Mouse (Mus musculus) stomach, postnatal 0 days (tissue): ENCODE data around the gene E2f3. TPM values are rescaled to one million over a fixed set of nuclear protein-coding genes. Genes with fewer than 3 reads are reported as not detected.

ENCODE experiments used
- ATAC-seq: fragments of 200-750 bp; cut with Nextera tagmentation; 2 replicates; pipeline ENCODE4 v1.8.0; 2017; ENCODE audit not compliant: low FRiP score, low TSS enrichment
- DNase-seq: peaks from one replicate; pipeline ENCODE4 v3.0.0-alpha.2; 2016; ENCODE audit warnings: low spot score
- H3K27ac ChIP-seq: fragments of 300-500 bp; sonication (generic); replicated peaks from 2 replicates; pipeline ENCODE4 v1.5.1; 2014; ENCODE audit warnings: mild to moderate bottlenecking, control low read depth
- H3K27me3 ChIP-seq: fragments of 300-500 bp; sonication (generic); 2 replicates; pipeline ENCODE4 v1.6.1; 2014; ENCODE audit warnings: low read length; ENCODE audit not compliant: control insufficient read depth, insufficient read depth
- H3K36me3 ChIP-seq: fragments of 300-500 bp; sonication (generic); 2 replicates; pipeline ENCODE4 v1.6.1; 2014; ENCODE audit warnings: low read length, mixed read lengths; ENCODE audit not compliant: control insufficient read depth, insufficient read depth
- H3K4me1 ChIP-seq: fragments of 300-500 bp; sonication (generic); replicated peaks from 2 replicates; pipeline ENCODE4 v1.6.1; 2014; ENCODE audit warnings: antibody characterized with exemption; ENCODE audit not compliant: control insufficient read depth, insufficient read depth
- H3K4me2 ChIP-seq: fragments of 300-500 bp; sonication (generic); replicated peaks from 2 replicates; pipeline ENCODE4 v1.6.1; 2014; ENCODE audit warnings: low read depth, mild to moderate bottlenecking, control low read depth, moderate library complexity
- H3K4me3 ChIP-seq: fragments of 300-500 bp; sonication (generic); 2 replicates; pipeline ENCODE4 v1.5.1; 2014; ENCODE audit warnings: low read depth, low read length, control low read depth
- H3K9ac ChIP-seq: fragments of 300-500 bp; sonication (generic); 2 replicates; pipeline ENCODE4 v1.6.1; 2014; ENCODE audit warnings: mild to moderate bottlenecking, low read length, control low read depth, mixed read lengths
- H3K9me3 ChIP-seq: fragments of 300-500 bp; sonication (generic); 2 replicates; pipeline ENCODE4 v1.6.1; 2016; ENCODE audit warnings: low read length; ENCODE audit not compliant: control insufficient read depth
- CTCF ChIP-seq: IDR thresholded peaks from 2 replicates; pipeline ENCODE4 v1.5.1; 2016; ENCODE audit warnings: antibody characterized with exemption, low read depth, mild to moderate bottlenecking, moderate library complexity
- EP300 ChIP-seq: optimal IDR thresholded peaks from 2 replicates; pipeline ENCODE3; 2016; ENCODE audit warnings: antibody characterized with exemption
- WGBS: fragments of 180-500 bp; shearing (Covaris S2); extraction: QIAGEN DNeasy Blood & Tissue Kit; methylation state at CpG from one replicate; pipeline ENCODE4 v1.1.7; 2014; 5-methylcytosine and 5-hydroxymethylcytosine counted together
- polyA plus RNA-seq: library from polyadenylated mRNA; unstranded; fragments of >200 nt; fragmentation: Nextera tagmentation; extraction: Ambion mirVana; gene quantifications from 2 replicates; pipeline ENCODE4 v1.2.1, GENCODE M21; 2015

The E2f3 gene
- polyA plus RNA-seq: 2.5 and 2.6 TPM in 2 replicates

- Histone ChIP-seq H3K27me3 (no peaks in the 10 kb centered on the region), H3K4me2 (peak within 1 kb of the TSS; percentile 100), H3K36me3 (no peaks in the 10 kb centered on the region), H3K27ac (peak within 1 kb of the TSS; percentile 98), H3K9ac (peak within 1 kb of the TSS; percentile 95), H3K4me3 (peak within 1 kb of the TSS; percentile 90), H3K4me1 (0 out of 2 replicates have a peak, but pooled peaks cover 3% of the 10 kb centered on the region), H3K9me3 (no peaks in the 10 kb centered on the region)
- ATAC-seq (peak; percentile 99), DNase-seq (peak; percentile 98)
- WGBS: under 1% methylated on average over 45 of the region's 45 CpGs
- TF ChIP-seq EP300: no peak
- TF ChIP-seq CTCF: no peak
Measured at GRCm38 (mm10) chr13:29985855-29986755, at the start of gene E2f3. Gene E2f3 (minus strand): TSS chr13:29986063.

GRCm38 (mm10) chr13:30034540-30034939 lies 48.7 kb upstream of the E2f3 start:
- Histone ChIP-seq H3K4me2 (no peak overlapping the region), H3K36me3 (no peaks in the 10 kb centered on the region), H3K4me3 (no peak overlapping the region), H3K27ac (no peak overlapping the region), H3K4me1 (no peaks in the 10 kb centered on the region), H3K9me3 (no peaks in the 10 kb centered on the region), H3K9ac (no peak overlapping the region), H3K27me3 (no peaks in the 10 kb centered on the region)
- WGBS: 85% methylated on average over 5 of the region's 5 CpGs
- DNase-seq (no peak), ATAC-seq (no peak)
- no peak for TF ChIP-seq CTCF
- TF ChIP-seq EP300: no peak

GRCm38 (mm10) chr13:30031684-30032335 lies 45.9 kb upstream of the E2f3 start:
- WGBS: 63% methylated on average over 13 of the region's 13 CpGs
- ATAC-seq: no peak
- Histone ChIP-seq H3K4me3 (no peak overlapping the region), H3K4me2 (no peak overlapping the region), H3K4me1 (no peaks in the 10 kb centered on the region), H3K9me3 (no peaks in the 10 kb centered on the region), H3K27me3 (no peaks in the 10 kb centered on the region), H3K27ac (no peak overlapping the region), H3K36me3 (no peaks in the 10 kb centered on the region), H3K9ac (no peak overlapping the region)
- DNase-seq: no peak
- TF ChIP-seq CTCF: no peak
- TF ChIP-seq EP300: no peak

- no peaks in the 10 kb centered on the region for H3K9me3 ChIP-seq
- no peaks in the 10 kb centered on the region for H3K27me3 ChIP-seq
- 76% methylated on average over 3 of the region's 3 CpGs for WGBS
- no peak overlapping the region for H3K27ac ChIP-seq
- no peaks in the 10 kb centered on the region for H3K4me1 ChIP-seq
- H3K9ac ChIP-seq: no peak overlapping the region
- TF ChIP-seq EP300 (no peak), CTCF (no peak)
- DNase-seq (no peak), ATAC-seq (no peak)
- no peaks in the 10 kb centered on the region for H3K36me3 ChIP-seq
- no peak overlapping the region for H3K4me3 ChIP-seq
- no peak overlapping the region for H3K4me2 ChIP-seq
Measured at GRCm38 (mm10) chr13:30027841-30028240, 42.0 kb upstream of the E2f3 start.

GRCm38 (mm10) chr13:30022487-30022886 lies 36.6 kb upstream of the E2f3 start:
- ATAC-seq (no peak), DNase-seq (no peak)
- no peak overlapping the region for H3K4me3 ChIP-seq
- no peak overlapping the region for H3K27ac ChIP-seq
- no peaks in the 10 kb centered on the region for H3K36me3 ChIP-seq
- no peak overlapping the region for H3K9ac ChIP-seq
- H3K4me1 ChIP-seq: no peaks in the 10 kb centered on the region
- H3K9me3 ChIP-seq: no peaks in the 10 kb centered on the region
- TF ChIP-seq EP300 (no peak), CTCF (no peak)
- H3K27me3 ChIP-seq: no peaks in the 10 kb centered on the region
- WGBS: 79% methylated on average over 2 of the region's 2 CpGs
- H3K4me2 ChIP-seq: no peak overlapping the region

- H3K4me3 ChIP-seq: no peak overlapping the region
- no peaks in the 10 kb centered on the region for H3K4me1 ChIP-seq
- H3K27ac ChIP-seq: no peak overlapping the region
- DNase-seq (no peak), ATAC-seq (no peak)
- no peaks in the 10 kb centered on the region for H3K27me3 ChIP-seq
- no peak overlapping the region for H3K9ac ChIP-seq
- H3K36me3 ChIP-seq: no peaks in the 10 kb centered on the region
- TF ChIP-seq CTCF: no peak
- no peak for TF ChIP-seq EP300
- no peaks in the 10 kb centered on the region for H3K9me3 ChIP-seq
- no peak overlapping the region for H3K4me2 ChIP-seq
- WGBS: 69% methylated on average over 2 of the region's 2 CpGs
Measured at GRCm38 (mm10) chr13:30018573-30018972, 32.7 kb upstream of the E2f3 start.
